11 mouse cellular contexts compared by ENCODE assay signal in the genomic region with DNA sequence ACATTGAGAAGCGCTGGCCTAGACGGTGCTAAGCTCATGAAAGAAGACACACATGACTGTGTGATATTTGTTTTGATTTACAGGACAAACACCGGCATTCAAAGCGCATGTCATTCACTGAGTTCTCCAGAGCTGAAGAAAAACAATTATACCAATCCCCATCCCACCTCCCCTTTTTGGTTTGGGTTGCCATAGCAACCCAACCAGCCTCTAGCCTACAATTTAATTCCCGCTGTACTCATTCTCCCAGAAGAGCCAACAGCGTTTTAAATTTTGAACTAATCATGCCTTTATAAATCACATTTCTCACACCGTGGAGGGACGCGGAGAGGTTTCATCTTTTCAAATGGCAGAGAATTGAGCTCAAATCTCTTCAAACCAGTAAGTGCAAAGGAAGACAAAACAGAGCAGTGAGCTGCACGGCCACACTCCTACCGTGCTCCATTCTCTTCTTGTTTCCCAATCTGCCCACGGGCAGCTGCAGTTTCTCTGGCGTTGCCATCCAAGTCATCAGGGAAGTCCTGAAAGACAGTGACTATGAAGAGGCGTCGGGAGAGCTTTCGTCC. TPM values are rescaled to one million over a fixed set of nuclear protein-coding genes. Genes with fewer than 3 reads are reported as not detected.
DNase-seq lines count a peak whose midpoint lies in the region; ATAC-seq and TF ChIP-seq lines count a peak whose summit lies in the region.
"Had no signal": no experiment of that assay in that cellular context is flagged by ENCODE, and none has a peak within 500 bp of the region (broad histone marks: within the 10 kb centered on the region; RNA-seq: fewer than 3 reads in every experiment).

No protein-coding gene starts in this region.

- H3K9ac ChIP-seq in forebrain, postnatal 0 days, result peak overlapping the region; percentile 34
- H3K9ac ChIP-seq: embryonic facial prominence, embryonic 15.5 days had no signal

- no peaks in the 10 kb centered on the region for H3K27me3 ChIP-seq in forebrain, postnatal 0 days (ENCODE audit: insufficient read depth, low read length)
- H3K27me3 ChIP-seq: embryonic facial prominence, embryonic 15.5 days had no signal

- peak; percentile 58 to 60 for DNase-seq in cerebellum, postnatal 10 days
- DNase-seq in cerebellum, adult 18-20 months, result no peak
- DNase-seq in forebrain, postnatal 0 days, result peak; percentile 85
- peak; percentile 31 to 59 for DNase-seq in left cerebral cortex, postnatal 25 days (ENCODE audit: low spot score in 2 of 2)
- DNase-seq in retina, postnatal 1 day, result peak; percentile 84
- DNase-seq in kidney, adult 11 months, result no peak
- DNase-seq in adipocyte (ENCODE audit: low spot score), result no peak
- no peak for DNase-seq in urinary bladder, adult 18-20 months (ENCODE audit: low spot score in 2 of 2)
- DNase-seq: thymus, adult 18-20 months had no signal

- peaks cover 3% of the 10 kb centered on the region for H3K4me1 ChIP-seq in forebrain, postnatal 0 days (ENCODE audit: insufficient read depth)
- H3K4me1 ChIP-seq: embryonic facial prominence, embryonic 15.5 days had no signal

- no peaks in the 10 kb centered on the region for H3K36me3 ChIP-seq in forebrain, postnatal 0 days (ENCODE audit: insufficient read depth)
- H3K36me3 ChIP-seq: embryonic facial prominence, embryonic 15.5 days had no signal

- WGBS in forebrain, postnatal 0 days, result 5% methylated on average over 16 of the region's 16 CpGs

- peak overlapping the region; percentile 85 for H3K27ac ChIP-seq in forebrain, postnatal 0 days (ENCODE audit: low read depth, low read length)
- H3K27ac ChIP-seq: embryonic facial prominence, embryonic 15.5 days had no signal

- peak; percentile 94 for ATAC-seq in forebrain, postnatal 0 days

- peak overlapping the region; percentile 53 for H3K4me2 ChIP-seq in forebrain, postnatal 0 days (ENCODE audit: low read depth)
- H3K4me2 ChIP-seq: embryonic facial prominence, embryonic 15.5 days had no signal

- no peaks in the 10 kb centered on the region for H3K9me3 ChIP-seq in forebrain, postnatal 0 days (ENCODE audit: low read length)
- H3K9me3 ChIP-seq: embryonic facial prominence, embryonic 15.5 days had no signal

- peak overlapping the region; percentile 27 for H3K4me3 ChIP-seq in forebrain, postnatal 0 days (ENCODE audit: low read depth, low read length)
- H3K4me3 ChIP-seq: embryonic facial prominence, embryonic 15.5 days; myocyte had no signal

- intact Hi-C loops in left cerebral cortex, postnatal 25 days (cut with DNase I), result no loop called here

- TF ChIP-seq CTCF in forebrain, postnatal 0 days (IDR thresholded peaks at IDR 0.05; ENCODE audit: low read depth), result no peak

RNA-seq across cellular contexts. Expression of a gene that starts 6.5 kb away (rescaled TPM):
- total RNA-seq in forebrain, postnatal 0 days (2014; rRNA removed), result 1.5 and 3.7 TPM in 2 replicates
- 1.0 and 1.2 TPM in 2 replicates for polyA plus RNA-seq in forebrain, postnatal 0 days (2015; fragmentation: Nextera tagmentation; extraction: Ambion mirVana)
- total RNA-seq in left cerebral cortex, postnatal 25 days (2021), result 1 to 10 TPM; 1.3 to 1.6 TPM

RNA-seq across cellular contexts. Expression of a gene that starts 18.8 kb away (rescaled TPM):
- total RNA-seq in forebrain, postnatal 0 days (2014; rRNA removed), result 34.2 and 40.7 TPM in 2 replicates
- 10.7 and 13.7 TPM in 2 replicates for polyA plus RNA-seq in forebrain, postnatal 0 days (2015; fragmentation: Nextera tagmentation; extraction: Ambion mirVana)
- 10 to 100 TPM; 39.8 to 41.0 TPM for total RNA-seq in left cerebral cortex, postnatal 25 days (2021)

RNA-seq across cellular contexts. Expression of a gene that starts 35.9 kb away (rescaled TPM):
- 5.1 and 8.9 TPM in 2 replicates for total RNA-seq in forebrain, postnatal 0 days (2014; rRNA removed)
- 1.6 and 2.3 TPM in 2 replicates for polyA plus RNA-seq in forebrain, postnatal 0 days (2015; fragmentation: Nextera tagmentation; extraction: Ambion mirVana)
- total RNA-seq in left cerebral cortex, postnatal 25 days (2021), result 1 to 10 TPM; 4.1 to 4.4 TPM

RNA-seq across cellular contexts. Expression of a gene that starts 36.2 kb away (rescaled TPM):
- total RNA-seq in forebrain, postnatal 0 days (2014; rRNA removed), result 43.1 and 44.8 TPM in 2 replicates
- 46.3 and 50.6 TPM in 2 replicates for polyA plus RNA-seq in forebrain, postnatal 0 days (2015; fragmentation: Nextera tagmentation; extraction: Ambion mirVana)
- total RNA-seq in left cerebral cortex, postnatal 25 days (2021), result 10 to 100 TPM; 46.2 to 48.4 TPM

RNA-seq across cellular contexts. Expression of a gene that starts 47.6 kb away (rescaled TPM):
- 6.9 and 7.4 TPM in 2 replicates for total RNA-seq in forebrain, postnatal 0 days (2014; rRNA removed)
- polyA plus RNA-seq in forebrain, postnatal 0 days (2015; fragmentation: Nextera tagmentation; extraction: Ambion mirVana), result 10.5 and 10.8 TPM in 2 replicates
- 1 to 10 TPM; 5.4 to 5.8 TPM for total RNA-seq in left cerebral cortex, postnatal 25 days (2021)

Comparison
In these comparisons a context has a peak if more than half of its experiments do, and no peak if none do; other contexts are left out.
1. DNase-seq: peak in cerebellum, postnatal 10 days (2 of 2), forebrain, postnatal 0 days (single experiment), left cerebral cortex, postnatal 25 days (2 of 2) and retina, postnatal 1 day (single experiment); none in cerebellum, adult 18-20 months (0 of 2), kidney, adult 11 months (single experiment), adipocyte (single experiment) and urinary bladder, adult 18-20 months (0 of 2).